Mouse (Mus musculus): ENCODE results near the gene Tcaf3.

DNA sequence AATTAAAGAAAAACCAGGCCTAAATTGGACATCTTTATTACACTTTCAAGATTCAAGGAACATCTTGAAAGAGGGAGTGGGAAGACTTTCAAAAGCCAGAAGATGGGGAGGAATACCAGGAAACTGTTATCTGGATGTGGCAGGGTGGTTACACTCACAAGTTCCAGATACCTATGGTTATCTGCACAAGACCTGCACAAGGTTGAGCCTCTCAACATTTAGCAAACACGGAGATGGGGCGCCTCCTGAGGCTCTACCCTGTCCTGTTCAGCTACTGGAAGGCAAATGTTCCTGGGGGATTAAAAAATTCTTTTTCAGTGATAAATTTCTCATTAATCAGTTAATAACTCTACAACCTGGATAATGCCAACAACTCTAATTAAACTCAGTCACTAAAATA lies 20.1 kb downstream of the Tcaf3 start:
- no peak for TF ChIP-seq CTCF (IDR thresholded peaks at IDR 0.05 in 2 of 3, conservative IDR thresholded peaks at IDR 0.05 in 1 of 3; ENCODE audit: control insufficient read depth in 1 of 3, insufficient read depth in 1 of 3, low read depth in 2 of 3, low read length in 3 of 3, poor library complexity in 1 of 3, severe bottlenecking in 1 of 3)
- no peak for TF ChIP-seq GABPA (IDR thresholded peaks at IDR 0.05; ENCODE audit: low read depth, low read length)
- TF ChIP-seq HCFC1 (IDR thresholded peaks at IDR 0.05; ENCODE audit: low read depth, low read length) = no peak
- TF ChIP-seq EP300 (IDR thresholded peaks at IDR 0.05; ENCODE audit: low read depth in 1 of 2, low read length in 2 of 2) = no peak
- no peak for TF ChIP-seq E2F4 (IDR thresholded peaks at IDR 0.05; ENCODE audit: borderline replicate concordance, low read depth, low read length)
- no peak for TF ChIP-seq CHD2 (IDR thresholded peaks at IDR 0.05; ENCODE audit: low read length)
- TF ChIP-seq USF1 (IDR thresholded peaks at IDR 0.05; ENCODE audit: low read depth, low read length) = no peak
- TF ChIP-seq TBP (IDR thresholded peaks at IDR 0.05; ENCODE audit: low read depth, low read length) = no peak
- no peak for TF ChIP-seq NELFE (IDR thresholded peaks at IDR 0.05; ENCODE audit: low read depth, low read length)
- TF ChIP-seq MAFK (IDR thresholded peaks at IDR 0.05; ENCODE audit: borderline replicate concordance, low read depth, low read length) = no peak
- TF ChIP-seq TCF12 (IDR thresholded peaks at IDR 0.05; ENCODE audit: low read depth, low read length) = no peak

All from MEL (cell line).